Mouse (Mus musculus): ENCODE measurements around the gene Pycr2.
A peak's percentile ranks its signal among the peaks of the same experiment; 100 is the strongest.
"Not testable (repeated sequence)": the region's sequence is repeated elsewhere in the genome, so short reads cannot be mapped to it uniquely, and the experiment has no call there.

The Pycr2 gene

GRCm38 (mm10) chr1:180905876-180906275 is 1.8 kb downstream of the Pycr2 start:
- no peak for DNase-seq (ENCODE audit: low spot score)

GRCm38 (mm10) chr1:180906461-180907147 is 2.5 kb downstream of the Pycr2 start:
- no peak for DNase-seq (ENCODE audit: low spot score)

GRCm38 (mm10) chr1:180911138-180911537 is 7.0 kb downstream of the Pycr2 start:
- no peak for DNase-seq (ENCODE audit: low spot score)

GRCm38 (mm10) chr1:180911653-180912287 is 7.7 kb downstream of the Pycr2 start:
- DNase-seq (ENCODE audit: low spot score), result no peak

GRCm38 (mm10) chr1:180912792-180913191 is 8.7 kb downstream of the Pycr2 start:
- no peak for DNase-seq (ENCODE audit: low spot score)

GRCm38 (mm10) chr1:180913797-180914196 is 9.7 kb downstream of the Pycr2 start:
- DNase-seq (ENCODE audit: low spot score), result no peak

- DNase-seq (ENCODE audit: low spot score), result no peak
Observed at GRCm38 (mm10) chr1:180916425-180916824, 12.3 kb downstream of the Pycr2 start.

- DNase-seq (ENCODE audit: low spot score), result no peak
Observed at GRCm38 (mm10) chr1:180917053-180917452, 13.0 kb downstream of the Pycr2 start.

GRCm38 (mm10) chr1:180919686-180920085 is 15.6 kb downstream of the Pycr2 start:
- DNase-seq (ENCODE audit: low spot score), result no peak

- no peak for DNase-seq (ENCODE audit: low spot score)
Observed at GRCm38 (mm10) chr1:180922273-180923048, 18.4 kb downstream of the Pycr2 start.

- DNase-seq (ENCODE audit: low spot score), result no peak
Observed at GRCm38 (mm10) chr1:180924737-180925136, 20.6 kb downstream of the Pycr2 start.

- no peak for DNase-seq (ENCODE audit: low spot score)
Observed at GRCm38 (mm10) chr1:180926286-180926685, 22.2 kb downstream of the Pycr2 start.

GRCm38 (mm10) chr1:180929599-180929998 is 25.5 kb downstream of the Pycr2 start:
- DNase-seq (ENCODE audit: low spot score), result no peak

GRCm38 (mm10) chr1:180931106-180931505 is 27.0 kb downstream of the Pycr2 start:
- DNase-seq (ENCODE audit: low spot score), result no peak

- no peak for DNase-seq (ENCODE audit: low spot score)
Observed at GRCm38 (mm10) chr1:180933659-180934058, 29.6 kb downstream of the Pycr2 start.

GRCm38 (mm10) chr1:180934467-180935419 is 30.6 kb downstream of the Pycr2 start, which contains the start of gene Lefty1:
TSS of gene Lefty1 (plus strand) at chr1:180935022.
- no peak for DNase-seq (ENCODE audit: low spot score)

- peak; percentile 34 for DNase-seq (ENCODE audit: low spot score)
Observed at GRCm38 (mm10) chr1:180936610-180937398, 32.7 kb downstream of the Pycr2 start.

GRCm38 (mm10) chr1:180937631-180938030 is 33.5 kb downstream of the Pycr2 start:
- DNase-seq (ENCODE audit: low spot score), result not testable (repeated sequence)

- DNase-seq (ENCODE audit: low spot score), result not testable (repeated sequence)
Observed at GRCm38 (mm10) chr1:180938781-180939180, 34.7 kb downstream of the Pycr2 start.

- no peak for DNase-seq (ENCODE audit: low spot score)
Observed at GRCm38 (mm10) chr1:180940776-180941460, 36.8 kb downstream of the Pycr2 start.

Data from ovary, postnatal 36 days (tissue).